Mouse (Mus musculus) spleen, adult 2 months (tissue): ENCODE measurements around the gene Slc25a19. TPM values are rescaled to one million over a fixed set of nuclear protein-coding genes. Genes with fewer than 3 reads are reported as not detected.

Source experiments
- DNase-seq, 2 experiments: peaks; one replicate each; pipeline versions ENCODE4 v3.0.0 to v3.0.0-alpha.2; 2012 to 2021; ENCODE audit warnings: low spot score in 2 of 2, low read depth in 1 of 2
- H3K27ac ChIP-seq: fragments of 200-500 bp; 2 replicates; pipeline ENCODE4 v1.5.1; 2012; ENCODE audit warnings: low read length, inconsistent platforms; ENCODE audit not compliant: insufficient read depth
- H3K27me3 ChIP-seq: fragments of 200-500 bp; 2 replicates; pipeline ENCODE4 v1.6.1; 2012; ENCODE audit warnings: mild to moderate bottlenecking, moderate library complexity, low read length, inconsistent platforms; ENCODE audit not compliant: control insufficient read depth, insufficient read depth
- H3K36me3 ChIP-seq: fragments of 200-500 bp; 2 replicates; pipeline ENCODE4 v1.6.1; 2012; ENCODE audit warnings: mild to moderate bottlenecking, low read length, inconsistent platforms; ENCODE audit not compliant: control insufficient read depth, insufficient read depth
- H3K4me1 ChIP-seq: fragments of 200-500 bp; 2 replicates; pipeline ENCODE4 v1.6.1; 2011; ENCODE audit warnings: inconsistent platforms; ENCODE audit not compliant: control insufficient read depth, insufficient read depth, insufficient read length
- H3K4me3 ChIP-seq: fragments of 200-500 bp; 2 replicates; pipeline ENCODE4 v1.5.1; 2011; ENCODE audit warnings: mild to moderate bottlenecking, inconsistent platforms; ENCODE audit not compliant: insufficient read depth, insufficient read length; ENCODE audit errors: extremely low read depth
- CTCF ChIP-seq: fragments of 200-500 bp; IDR thresholded peaks from 2 replicates; pipeline ENCODE4 v1.5.1; 2011; ENCODE audit warnings: mild to moderate bottlenecking, inconsistent platforms; ENCODE audit not compliant: insufficient read depth, insufficient read length, insufficient replicate concordance; ENCODE audit errors: extremely low read depth
- POLR2A ChIP-seq: fragments of 200-500 bp; IDR thresholded peaks from 2 replicates; pipeline ENCODE4 v1.6.1; 2011; ENCODE audit warnings: low read depth, low read length, inconsistent platforms
- whole genome bisulfite sequencing: fragments of 180-500 bp; shearing (Covaris S2); methylation state at CpG from one replicate; pipeline ENCODE4 v1.1.7; 2018; 5-methylcytosine and 5-hydroxymethylcytosine counted together
- polyA plus RNA-seq: library from polyadenylated mRNA; depleted of rRNA; stranded (reverse); fragments of >200 nt; gene quantifications from 2 replicates; pipeline ENCODE4 v1.2.3, GENCODE M21; 2012

The Slc25a19 gene
- polyA plus RNA-seq, 1 experiment: 64.0 TPM

DNA sequence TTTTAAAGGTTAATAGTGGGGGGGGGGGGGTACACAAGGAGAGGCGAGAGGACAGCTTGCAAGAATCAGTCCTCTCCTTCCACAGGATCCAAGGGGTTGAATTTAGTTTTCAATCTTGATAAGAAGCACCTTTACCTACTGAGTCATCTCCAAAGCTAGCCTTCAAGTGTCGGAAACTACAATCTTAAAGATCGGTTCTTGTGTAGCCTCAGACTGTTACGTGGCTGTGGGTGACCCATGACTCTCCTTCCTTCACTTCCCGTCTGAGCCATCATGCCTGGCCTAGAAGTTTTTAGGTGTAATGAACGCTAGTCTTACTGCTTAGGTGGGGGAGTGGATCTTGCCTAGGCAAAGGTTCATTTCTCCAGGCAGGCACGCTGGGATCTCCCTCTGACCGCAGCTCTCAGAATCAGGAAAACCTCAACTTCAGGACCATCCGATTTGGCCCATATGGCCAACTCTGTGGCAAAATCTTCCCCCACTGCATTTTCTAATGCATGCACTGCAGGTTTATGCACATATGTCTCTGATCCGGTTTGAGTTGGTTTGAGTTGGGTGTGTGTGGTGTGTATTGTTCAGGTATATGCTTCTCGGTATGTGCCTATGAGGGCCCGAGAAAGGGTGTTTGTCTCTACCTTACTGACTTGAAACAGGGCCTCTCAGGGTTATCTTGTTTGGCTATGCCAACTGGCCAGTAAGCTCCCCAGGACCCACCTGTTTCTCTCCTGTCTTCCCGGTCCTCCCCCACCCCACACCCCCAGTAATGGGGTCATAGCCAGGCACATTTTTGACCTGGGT, 1.8 kb upstream of the Slc25a19 start:
- no peak for TF ChIP-seq POLR2A
- no peak for TF ChIP-seq CTCF
- Histone ChIP-seq H3K4me1 (peaks cover 34% of the 10 kb centered on the region), H3K27me3 (no peaks in the 10 kb centered on the region), H3K27ac (peak overlapping the region; percentile 75), H3K4me3 (no peak overlapping the region), H3K36me3 (no peaks in the 10 kb centered on the region)
- 82% methylated on average over 13 of the region's 13 CpGs for WGBS
- no peak for DNase-seq

DNA sequence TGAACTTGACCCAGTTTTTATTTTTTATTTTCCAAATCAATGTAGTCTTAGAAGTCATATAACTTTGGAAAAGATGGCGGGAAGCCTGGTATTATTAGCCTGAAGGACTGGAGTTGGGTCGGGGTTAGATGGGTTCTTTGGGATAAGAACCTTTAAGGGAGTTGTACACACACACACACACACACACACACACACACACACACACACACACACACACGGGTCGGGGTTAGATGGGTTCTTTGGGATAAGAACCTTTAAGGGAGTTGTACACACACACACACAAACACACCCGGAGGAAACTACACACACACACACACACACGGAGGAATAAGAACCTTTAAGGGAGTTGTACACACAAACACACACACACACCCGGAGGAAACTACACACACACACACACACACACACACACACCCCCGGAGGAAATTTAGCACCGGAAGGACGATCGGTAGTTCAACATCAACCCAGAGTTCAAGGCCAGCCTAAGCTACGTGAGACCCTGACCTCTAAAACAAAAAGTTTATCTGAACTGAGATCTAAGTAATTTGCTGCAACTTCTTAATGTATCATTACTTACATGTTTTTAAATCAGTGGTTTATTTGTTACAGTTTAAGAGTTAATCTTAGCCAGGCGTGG, 488 bp upstream of the Slc25a19 start:
- H3K27ac ChIP-seq: peak overlapping the region; percentile 22; the same call in 1 of the 2 replicates
- H3K4me3 ChIP-seq: peak overlapping the region; percentile 4; the same call in 1 of the 2 replicates
- 43% methylated on average over 13 of the region's 13 CpGs for WGBS
- H3K4me1 ChIP-seq: peaks cover 21% of the 10 kb centered on the region; the same call in 1 of the 2 replicates
- TF ChIP-seq POLR2A (no peak), CTCF (no peak)
- no peaks in the 10 kb centered on the region for H3K27me3 ChIP-seq
- peaks cover 1% of the 10 kb centered on the region; the same call in 1 of the 2 replicates for H3K36me3 ChIP-seq
- DNase-seq: no peak

DNA sequence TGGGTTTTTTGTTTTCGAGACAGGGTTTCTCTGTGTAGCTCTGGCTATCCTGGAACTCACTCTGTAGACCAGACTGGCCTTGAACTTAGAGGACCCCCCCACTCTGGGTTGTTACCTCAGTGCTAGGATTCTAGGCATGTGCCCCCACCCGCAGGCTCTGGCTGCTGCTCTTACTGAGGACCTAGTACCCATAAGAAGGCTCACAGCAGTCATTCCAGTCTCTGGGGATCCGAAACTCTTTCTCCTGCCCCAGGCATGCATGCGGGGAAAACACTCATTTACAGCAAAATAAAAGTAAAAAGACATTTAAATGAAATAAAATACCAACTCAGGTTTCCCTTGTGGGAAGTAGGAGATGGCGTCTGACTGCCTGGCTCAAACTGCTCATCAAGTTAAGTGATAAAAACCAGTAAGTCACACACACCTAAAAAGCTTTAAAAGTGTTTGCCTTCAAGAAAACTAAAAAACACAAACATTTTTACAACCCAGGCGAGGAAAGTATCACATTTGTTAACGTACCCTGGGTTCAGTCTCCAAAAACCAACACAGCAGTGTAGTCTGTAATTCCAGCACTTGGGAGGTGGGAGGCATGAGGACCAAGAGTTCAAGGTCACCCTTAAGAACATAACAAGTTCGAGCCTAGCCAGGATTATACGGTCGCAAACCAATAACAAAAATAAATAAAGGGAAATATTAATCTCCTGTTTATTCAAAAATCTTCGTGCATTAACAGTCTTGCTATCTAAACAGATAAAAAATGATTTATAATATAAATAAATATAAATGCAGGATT, 1.1 kb downstream of the Slc25a19 start:
- Histone ChIP-seq H3K36me3 (peaks cover 12% of the 10 kb centered on the region), H3K27ac (no peak overlapping the region), H3K27me3 (no peaks in the 10 kb centered on the region), H3K4me1 (peaks cover 13% of the 10 kb centered on the region; the same call in 1 of the 2 replicates), H3K4me3 (peak overlapping the region; percentile 81)
- DNase-seq: no peak
- TF ChIP-seq CTCF (no peak), POLR2A (no peak)
- WGBS: 59% methylated on average over 11 of the region's 11 CpGs

DNA sequence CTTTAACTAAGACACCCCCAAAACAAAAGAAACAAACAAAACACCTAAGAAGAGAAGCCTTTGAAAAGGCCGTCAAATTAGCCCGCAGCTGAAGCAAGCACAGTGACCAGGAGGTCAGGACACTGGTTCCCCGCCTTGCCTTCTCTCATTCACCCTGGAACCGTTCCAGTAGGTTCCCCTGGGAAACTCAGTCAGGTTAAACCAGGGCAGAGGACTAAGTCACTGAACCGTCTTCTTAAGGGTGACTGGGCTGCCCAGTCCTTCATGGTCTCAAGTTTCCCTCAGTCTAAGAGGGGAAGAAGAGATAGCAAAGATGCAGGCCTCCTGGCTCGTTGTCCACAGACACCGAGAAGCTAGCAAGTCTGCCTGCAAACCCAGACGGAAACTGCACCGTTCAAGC, 2.2 kb downstream of the Slc25a19 start:
- 84% methylated on average over 9 of the region's 9 CpGs for WGBS
- no peak for DNase-seq
- Histone ChIP-seq H3K4me3 (no peak overlapping the region), H3K4me1 (peaks cover 10% of the 10 kb centered on the region; the same call in 1 of the 2 replicates), H3K27me3 (no peaks in the 10 kb centered on the region), H3K27ac (no peak overlapping the region), H3K36me3 (peaks cover 16% of the 10 kb centered on the region)
- no peak for TF ChIP-seq POLR2A
- no peak for TF ChIP-seq CTCF

DNA sequence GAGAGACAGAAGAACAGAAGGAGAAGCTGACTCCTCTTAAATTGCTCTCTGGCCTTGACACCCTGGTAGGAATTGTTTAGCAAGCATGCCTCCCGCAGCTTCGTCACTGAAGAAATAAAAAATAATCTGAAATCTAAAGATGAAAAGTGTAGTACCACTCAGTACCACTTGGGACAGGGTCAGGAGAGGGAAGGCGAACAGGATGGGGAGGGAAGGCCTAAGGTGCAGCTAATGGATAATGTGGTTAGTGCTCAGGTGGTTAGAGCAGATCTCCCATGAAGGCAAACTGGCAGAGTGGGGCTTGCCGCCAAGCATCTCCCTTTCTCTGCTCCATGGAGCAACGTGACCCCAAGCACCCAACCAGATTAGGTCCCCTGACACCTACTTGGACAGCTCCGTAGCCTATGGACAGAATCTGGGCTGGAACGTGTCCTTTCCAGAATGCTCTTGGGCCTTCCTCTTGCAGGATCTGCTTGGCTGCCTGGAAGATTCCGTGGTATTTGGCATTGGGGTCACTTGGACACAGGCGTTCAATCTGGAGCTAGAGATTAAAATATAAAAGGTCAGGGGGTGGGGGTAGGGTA, 4.5 kb downstream of the Slc25a19 start:
- Histone ChIP-seq H3K27ac (no peak overlapping the region), H3K4me3 (no peak overlapping the region), H3K4me1 (peaks cover 2% of the 10 kb centered on the region; the same call in 1 of the 2 replicates), H3K27me3 (no peaks in the 10 kb centered on the region), H3K36me3 (peaks cover 31% of the 10 kb centered on the region)
- TF ChIP-seq POLR2A: no peak
- TF ChIP-seq CTCF: no peak
- no peak for DNase-seq
- WGBS: 82% methylated on average over 9 of the region's 9 CpGs

DNA sequence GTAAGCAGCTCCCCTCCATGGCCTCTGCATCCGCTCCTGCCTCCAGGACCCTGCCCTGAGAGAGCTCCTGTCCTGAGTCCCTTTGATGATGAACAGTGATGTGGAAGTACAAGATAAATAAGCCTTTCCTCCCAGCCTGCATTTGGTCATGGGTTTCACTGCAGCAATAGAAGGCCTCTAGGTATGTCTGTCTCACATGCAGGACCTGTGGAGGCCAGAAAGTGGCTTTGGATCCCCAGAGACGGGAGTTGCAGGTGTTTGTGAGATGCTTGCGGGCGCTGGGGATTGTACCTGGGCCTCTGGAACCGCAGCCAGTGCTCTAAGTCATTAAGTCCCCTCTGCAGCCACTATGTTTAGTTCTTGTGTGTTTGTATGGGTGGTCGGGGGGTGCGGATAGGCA, 8.1 kb downstream of the Slc25a19 start:
- no peak overlapping the region for H3K27ac ChIP-seq
- no peaks in the 10 kb centered on the region for H3K27me3 ChIP-seq
- TF ChIP-seq CTCF: no peak
- no peak for TF ChIP-seq POLR2A
- peaks cover 47% of the 10 kb centered on the region for H3K36me3 ChIP-seq
- no peak for DNase-seq
- 97% methylated on average over 7 of the region's 7 CpGs for WGBS
- H3K4me3 ChIP-seq: no peak overlapping the region
- H3K4me1 ChIP-seq: no peaks in the 10 kb centered on the region
